Mouse (Mus musculus): ENCODE data around the gene Mbtps1. TPM values are rescaled to one million over a fixed set of nuclear protein-coding genes. Genes with fewer than 3 reads are reported as not detected.

Mbtps1 gene
- total RNA-seq, 2 experiments from 2014 or later, result 74.1 to 93.5 TPM

DNA sequence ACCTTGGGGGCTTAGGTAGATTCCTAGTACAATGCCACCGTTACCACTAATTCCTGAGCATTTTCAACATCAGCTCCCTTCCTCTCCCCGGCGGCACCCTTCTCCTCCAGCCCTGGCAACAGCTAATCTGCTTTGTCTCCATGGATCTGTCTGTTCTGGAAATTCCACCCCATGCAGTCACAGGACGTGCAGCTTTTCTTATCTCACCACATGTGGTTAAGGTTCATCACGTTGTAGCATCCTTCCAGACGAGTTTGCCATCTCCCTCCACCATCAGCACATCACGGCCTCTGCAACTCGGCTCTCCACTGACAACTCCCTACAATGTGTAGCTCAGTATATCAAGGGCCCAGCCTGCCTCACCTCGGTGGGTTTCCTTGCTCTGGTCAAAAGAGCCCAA is 53.0 kb downstream of the Mbtps1 start:
- no peak for DNase-seq (ENCODE audit: low spot score in 2 of 2)

DNA sequence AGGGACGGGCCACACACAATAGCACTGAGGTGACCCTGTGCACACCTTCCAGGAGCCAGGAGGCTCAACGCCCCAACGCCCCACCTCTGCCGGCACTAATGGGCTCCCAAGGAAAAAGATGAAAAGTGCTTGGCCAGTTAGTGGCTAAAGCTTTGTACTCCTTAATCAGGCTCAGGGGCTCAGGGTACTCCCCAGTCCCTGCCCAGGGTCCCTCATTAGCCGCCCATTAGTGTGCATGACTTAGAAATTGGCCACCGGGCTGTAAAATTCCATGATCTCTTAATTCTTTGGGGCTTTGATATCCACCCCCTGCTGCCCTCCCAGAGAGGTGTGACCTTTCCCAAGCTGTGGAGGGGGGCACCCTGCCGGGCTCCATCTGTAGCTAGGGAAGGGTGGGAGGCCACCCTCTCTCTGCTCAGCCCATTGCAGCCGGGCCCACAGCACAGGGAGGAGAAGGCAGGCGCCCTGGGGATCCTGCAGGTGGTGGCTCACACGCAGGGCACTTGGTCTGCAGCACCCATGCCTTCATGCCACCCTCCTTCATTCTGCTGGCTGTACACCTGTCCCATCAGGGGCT is 55.3 kb downstream of the Mbtps1 start:
- DNase-seq (ENCODE audit: low spot score in 2 of 2), result no peak

DNA sequence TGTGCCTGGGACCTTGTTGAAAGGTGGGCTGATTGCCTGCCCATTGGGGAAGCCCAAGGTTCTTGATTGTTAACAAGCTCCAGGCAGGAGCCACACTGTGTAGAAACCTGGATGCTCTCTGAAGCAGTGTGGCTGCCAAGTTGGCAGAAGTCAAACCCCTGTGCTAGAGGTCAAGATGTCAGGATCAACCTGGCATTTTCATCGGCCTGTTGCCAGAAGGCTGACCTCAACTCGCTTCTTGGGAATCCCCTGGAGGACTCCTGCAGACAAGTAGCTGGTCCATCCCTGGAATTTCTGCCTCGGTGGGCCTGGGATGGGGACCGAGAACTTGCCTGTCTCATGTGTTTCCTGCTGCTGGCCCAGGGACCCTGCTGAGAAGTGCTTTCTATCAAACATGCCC is 56.4 kb downstream of the Mbtps1 start:
- DNase-seq (ENCODE audit: low spot score in 2 of 2), result no peak

DNA sequence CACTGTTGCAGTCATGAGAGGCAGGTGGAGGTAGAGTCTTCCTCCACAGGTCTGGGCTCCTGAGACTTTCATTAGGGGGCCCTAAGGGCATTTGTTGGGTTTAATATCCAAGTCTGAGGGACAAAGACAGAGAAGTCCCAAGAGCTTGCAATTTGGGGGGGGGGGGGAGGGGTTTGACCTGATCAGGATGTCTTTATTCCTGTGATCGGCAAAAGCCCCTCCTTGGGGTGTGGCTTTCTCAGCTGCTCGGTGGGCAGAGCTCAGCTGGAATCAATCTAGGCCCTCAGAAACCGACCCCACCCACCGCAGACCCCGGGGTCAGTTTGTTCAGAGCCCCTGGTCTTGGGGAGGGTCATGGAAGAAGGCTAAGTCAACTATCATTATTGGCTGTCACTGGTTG is 56.9 kb downstream of the Mbtps1 start, which contains the start of gene Slc38a8:
Gene Slc38a8 (minus strand): TSS at position 101 of the 400 bp plus-strand sequence.
- no peak for DNase-seq (ENCODE audit: low spot score in 2 of 2)

DNA sequence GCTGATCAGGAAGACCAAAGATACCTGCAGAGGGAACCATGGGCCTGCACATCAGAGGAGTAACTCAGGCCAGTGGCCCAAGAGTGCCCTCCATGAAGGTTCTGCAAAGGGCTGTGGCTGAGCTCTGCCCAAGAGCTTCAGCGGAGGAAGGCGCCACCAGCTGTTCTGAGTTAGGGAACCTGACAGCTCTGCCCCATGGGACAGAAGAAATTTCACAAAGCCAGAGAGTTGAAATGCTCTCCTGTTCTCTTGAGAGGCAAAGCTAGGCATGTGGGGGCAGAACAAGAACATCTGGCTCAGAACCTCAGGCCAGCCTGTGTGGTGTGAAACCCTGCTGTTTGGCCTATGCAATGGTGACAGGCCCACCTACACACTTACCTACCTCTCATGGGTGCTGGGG is 58.7 kb downstream of the Mbtps1 start:
- DNase-seq (ENCODE audit: low spot score in 2 of 2), result no peak

DNA sequence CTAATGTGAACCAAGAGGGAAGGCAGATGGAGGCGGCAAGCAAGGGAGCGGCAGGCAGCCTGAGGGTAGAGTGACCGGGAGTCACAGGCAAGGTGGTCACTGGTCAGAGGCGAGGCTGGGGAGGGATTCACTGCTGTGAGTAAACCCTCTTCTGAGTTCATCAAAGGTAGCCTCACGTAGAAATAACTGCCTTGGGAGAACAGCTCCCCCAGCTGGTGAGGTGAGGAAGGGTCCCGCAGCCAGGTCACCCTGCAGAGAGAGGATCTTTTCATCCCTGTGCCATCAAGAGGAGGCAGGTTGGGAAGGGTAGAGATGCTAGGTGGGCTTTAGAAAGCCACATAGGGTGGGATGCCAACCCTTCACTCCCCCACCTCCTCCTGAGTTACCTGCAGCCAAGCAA is 61.7 kb downstream of the Mbtps1 start:
- peak; percentile 65 to 69 for DNase-seq (ENCODE audit: low spot score in 2 of 2)

DNA sequence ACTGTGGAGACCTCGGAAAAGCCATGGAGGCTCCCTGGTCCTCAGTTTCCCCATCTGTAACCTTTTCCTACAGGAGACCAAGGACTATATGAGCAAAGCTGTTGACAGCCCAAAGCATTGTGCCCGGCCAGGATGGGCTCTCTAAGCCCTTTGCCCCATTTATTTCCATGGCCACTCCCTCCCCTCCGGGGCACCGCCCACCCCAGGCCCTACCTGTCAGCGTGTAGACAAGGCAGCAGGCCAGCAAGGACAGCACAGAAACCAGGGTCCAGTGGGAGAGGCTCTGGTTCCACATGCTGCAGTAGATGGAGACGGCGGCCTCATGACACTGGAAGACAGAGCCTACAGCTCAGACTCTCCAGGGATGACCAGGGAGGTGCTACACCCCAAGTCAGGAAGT is 71.4 kb downstream of the Mbtps1 start:
- no peak for DNase-seq (ENCODE audit: low spot score in 2 of 2)

DNA sequence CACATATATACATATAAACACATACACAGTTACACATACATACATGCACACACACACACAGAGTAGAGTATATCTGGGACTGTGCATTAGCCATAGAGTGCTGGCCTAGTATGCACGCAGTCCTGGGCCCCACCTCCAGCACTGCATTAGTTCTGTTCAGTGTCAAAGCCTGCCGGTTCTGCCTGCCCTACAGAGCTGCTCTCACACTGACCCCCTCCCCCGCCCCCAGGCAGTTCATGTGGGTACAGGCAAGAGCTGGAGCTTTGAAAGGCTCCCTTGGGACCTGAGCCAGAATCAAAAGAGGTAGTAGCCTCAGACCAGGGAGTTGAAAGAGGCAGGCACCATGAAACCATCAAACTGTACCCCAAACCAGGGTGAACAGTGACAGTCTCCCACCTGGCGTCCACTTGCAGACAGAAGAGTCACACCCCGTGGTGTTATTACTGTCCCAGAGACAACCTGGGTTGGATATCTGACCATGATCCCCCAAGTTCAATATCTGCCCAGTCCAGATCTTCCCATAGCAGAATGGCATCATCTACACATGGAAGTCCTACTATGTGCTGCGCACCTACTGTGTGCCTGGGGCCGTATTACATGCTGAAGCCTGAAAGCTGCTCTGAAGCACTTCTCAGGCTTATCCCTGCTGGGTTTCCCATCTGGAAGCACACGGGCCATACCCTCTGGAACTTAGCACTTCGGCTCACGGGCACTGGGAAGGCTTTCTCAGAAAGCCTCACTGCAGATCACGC is 74.2 kb downstream of the Mbtps1 start:
- DNase-seq (ENCODE audit: low spot score in 2 of 2), result no peak

DNA sequence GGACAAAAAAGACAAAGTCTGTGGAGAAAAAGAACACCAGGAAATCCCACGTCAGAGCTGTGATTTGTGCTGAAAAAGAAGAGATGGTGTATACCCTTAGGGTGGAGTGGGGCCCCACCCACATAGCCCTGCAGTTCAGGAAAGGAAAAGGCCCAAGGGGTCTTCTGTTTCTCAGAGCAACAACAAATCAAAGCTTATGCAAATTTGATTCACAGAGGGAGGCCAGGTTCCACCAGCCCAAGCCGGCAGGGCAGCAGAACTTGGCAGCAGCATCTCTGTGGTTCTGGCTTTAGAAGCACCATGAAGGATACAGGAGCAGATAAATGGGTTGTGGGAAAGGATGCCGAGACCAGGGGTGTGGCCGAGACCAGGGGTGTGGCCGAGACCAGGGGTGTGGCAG is 79.9 kb downstream of the Mbtps1 start:
- no peak for DNase-seq (ENCODE audit: low spot score in 2 of 2)

DNA sequence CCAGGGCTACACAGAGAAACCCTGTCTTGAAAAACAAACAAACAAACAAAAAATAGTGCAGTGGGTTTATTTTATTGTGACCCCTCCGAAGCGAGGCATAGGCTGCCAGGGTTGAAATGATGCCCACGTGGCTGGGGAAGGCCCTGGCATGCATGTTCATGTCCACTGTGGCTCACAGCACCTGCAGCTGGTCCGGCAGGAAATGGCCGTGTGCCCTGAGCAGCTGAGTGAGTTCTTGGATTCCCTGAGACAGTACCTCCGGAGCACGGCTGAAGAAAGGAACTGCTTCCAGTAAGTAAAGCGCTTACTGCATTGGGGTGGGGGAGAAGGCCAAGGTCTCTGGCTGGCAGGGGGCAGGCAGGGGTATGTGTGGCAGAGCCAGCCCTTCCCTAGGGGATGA is 90.4 kb downstream of the Mbtps1 start:
- DNase-seq (ENCODE audit: low spot score in 2 of 2), result no peak

DNA sequence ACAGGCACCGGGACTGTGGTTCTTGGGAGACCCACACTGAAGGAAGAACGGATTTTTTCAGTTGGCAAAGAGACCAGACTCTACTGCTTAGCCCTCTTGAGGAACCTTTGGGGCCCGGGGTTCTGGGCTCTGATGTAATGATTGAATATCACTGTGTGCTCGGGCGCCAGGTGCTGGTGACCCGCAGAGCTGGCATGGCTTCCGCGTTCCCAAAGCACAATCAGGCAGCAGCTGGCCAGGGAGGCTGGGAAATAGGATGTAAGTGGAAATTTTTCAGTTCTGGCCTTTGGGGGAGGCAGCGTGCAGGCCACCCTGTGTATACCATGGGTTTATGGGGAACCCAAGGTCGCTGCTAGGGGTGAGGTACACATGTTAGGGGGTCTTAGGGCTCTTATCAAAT is 91.7 kb downstream of the Mbtps1 start:
- DNase-seq (ENCODE audit: low spot score in 2 of 2), result no peak

DNA sequence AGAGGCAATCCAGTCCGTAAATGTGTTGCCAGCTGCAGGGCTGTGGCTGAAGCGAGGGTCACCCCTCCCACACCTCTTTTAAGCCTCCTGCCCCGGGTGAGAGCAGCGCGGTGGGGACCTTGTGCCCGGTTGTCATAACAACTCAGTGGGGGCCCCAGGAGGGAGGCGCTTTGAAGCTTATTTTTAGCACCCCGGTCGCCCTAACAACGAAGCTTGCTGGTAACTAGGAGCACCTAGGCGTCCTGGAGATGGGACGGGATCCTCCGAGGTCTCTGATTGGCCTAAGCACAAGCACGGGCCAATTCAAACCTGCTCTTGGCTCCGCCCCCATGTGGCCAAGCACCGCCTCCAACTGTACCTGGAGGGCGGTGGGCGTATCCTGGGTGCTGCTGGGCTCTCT is 92.4 kb downstream of the Mbtps1 start:
- no peak for DNase-seq (ENCODE audit: low spot score in 2 of 2)

DNA sequence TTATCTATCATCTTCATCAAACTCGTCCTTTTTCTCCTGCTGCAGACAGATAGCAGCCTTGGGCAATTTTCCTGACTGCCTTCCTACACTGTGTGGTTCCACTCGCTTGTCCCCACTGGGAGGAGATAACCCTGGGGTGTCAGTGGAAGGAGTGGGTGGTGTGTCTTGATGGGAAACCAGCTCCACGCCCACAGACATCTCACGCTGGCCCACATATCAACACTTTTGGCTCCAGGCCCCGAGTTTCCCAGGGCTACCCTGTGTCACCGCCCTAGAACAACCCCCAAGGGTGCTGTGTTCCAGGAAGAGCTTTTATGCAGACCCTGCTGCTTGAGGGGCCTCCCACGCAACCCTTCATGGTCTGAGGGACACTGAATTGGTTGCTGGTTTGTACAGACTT is 94.8 kb downstream of the Mbtps1 start:
- no peak for DNase-seq (ENCODE audit: low spot score in 2 of 2)

DNA sequence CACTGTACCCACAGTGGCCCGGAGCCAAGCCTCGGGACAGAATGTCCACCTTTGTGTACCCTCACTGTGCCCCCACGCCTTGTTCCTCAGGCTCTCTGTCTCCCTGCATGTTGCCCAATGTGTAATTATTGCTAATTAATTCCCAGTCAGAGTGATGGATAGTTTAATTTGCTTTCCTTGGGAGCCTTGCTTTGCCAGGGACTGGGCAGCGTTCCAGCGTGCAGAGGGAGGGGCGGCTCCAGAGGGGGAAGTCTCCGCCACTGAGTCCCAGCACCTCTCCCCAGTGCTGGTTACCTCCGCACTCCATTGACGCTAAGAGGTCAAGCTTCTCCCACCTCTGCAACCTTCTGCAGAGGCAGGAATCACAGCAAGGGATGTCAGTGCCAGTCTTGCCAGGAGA is 97.2 kb downstream of the Mbtps1 start:
- no peak for DNase-seq (ENCODE audit: low spot score in 2 of 2)

DNA sequence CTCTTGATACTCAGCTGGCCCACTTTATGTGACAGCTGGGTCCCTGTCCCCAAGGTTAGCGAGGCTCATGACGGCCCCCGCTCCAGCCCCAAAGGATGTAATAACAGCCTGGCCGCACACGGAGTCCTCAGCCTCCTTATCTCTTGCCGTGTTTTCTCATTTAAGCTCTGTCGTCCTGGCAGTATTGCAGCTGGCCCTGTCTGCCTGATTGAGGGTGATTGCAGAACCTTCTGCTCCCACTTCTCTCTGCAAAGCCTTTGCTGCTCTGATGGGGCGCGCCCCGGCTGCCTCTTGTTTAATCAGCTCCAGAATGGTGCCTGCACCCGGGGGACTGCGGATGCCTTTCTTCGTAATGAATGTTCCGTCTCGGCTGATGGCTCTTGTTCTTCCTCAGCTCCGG is 98.8 kb downstream of the Mbtps1 start:
- DNase-seq (ENCODE audit: low spot score in 2 of 2), result no peak

Other genes with a start within 250 kb of the Mbtps1 start
- 100 to 1,000 TPM; 189 to 201 TPM for gene Hsbp1, start 214.2 kb downstream of the Mbtps1 start, total RNA-seq (2021)
- gene Mlycd, start 163.9 kb downstream of the Mbtps1 start, total RNA-seq (2021), result 10 to 100 TPM; 51.7 to 57.8 TPM
- gene Osgin1, start 124.6 kb downstream of the Mbtps1 start, total RNA-seq (2021), result 100 to 1,000 TPM; 161 to 218 TPM
- gene Necab2, start 112.0 kb downstream of the Mbtps1 start, total RNA-seq (2021), result 1 to 10 TPM; 6.2 to 8.6 TPM
- not detected for gene Slc38a8, start 57.0 kb downstream of the Mbtps1 start, total RNA-seq (2021)
- gene Hsdl1, start 16.4 kb upstream of the Mbtps1 start, total RNA-seq (2021), result 10 to 100 TPM; 22.3 to 45.4 TPM
- not detected for gene Dnaaf1, start 16.5 kb upstream of the Mbtps1 start, total RNA-seq (2021)
- gene Taf1c, start 46.5 kb upstream of the Mbtps1 start, total RNA-seq (2021), result 10 to 100 TPM; 11.9 to 15.5 TPM
- gene Adad2, start 54.0 kb upstream of the Mbtps1 start, total RNA-seq (2021), result not detected
- gene Kcng4, start 76.9 kb upstream of the Mbtps1 start, total RNA-seq (2021), result under 1 TPM; 0.60 to 0.61 TPM
- gene Wfdc1, start 107.6 kb upstream of the Mbtps1 start, total RNA-seq (2021), result 10 to 100 TPM in 1 of 2 experiments, 1 to 10 TPM in 1; 8.9 to 12.2 TPM
- gene Atp2c2, start 141.3 kb upstream of the Mbtps1 start, total RNA-seq (2021), result under 1 TPM; 0.13 to 0.56 TPM
- gene Tldc1, start 219.7 kb upstream of the Mbtps1 start, total RNA-seq (2021), result 1 to 10 TPM; 8.4 to 9.7 TPM